Comparison of ENCODE assay signal across 8 mouse cellular contexts in genomic region chrX:155262915-155263252, GRCm38 (mm10). TPM values are rescaled to one million over a fixed set of nuclear protein-coding genes. Genes with fewer than 3 reads are reported as not detected.
DNase-seq lines count a peak whose midpoint lies in the region; ATAC-seq and TF ChIP-seq lines count a peak whose summit lies in the region.

No protein-coding gene starts in this region.

- H3K9ac ChIP-seq in intestine, embryonic 15.5 days, result peak overlapping the region; percentile 50
- H3K9ac ChIP-seq in neural tube, embryonic 15.5 days (replicated peaks), result peak overlapping the region; percentile 62

- no peaks in the 10 kb centered on the region for H3K36me3 ChIP-seq in intestine, embryonic 15.5 days
- no peaks in the 10 kb centered on the region for H3K36me3 ChIP-seq in neural tube, embryonic 15.5 days

- no peaks in the 10 kb centered on the region for H3K9me3 ChIP-seq in intestine, embryonic 15.5 days
- H3K9me3 ChIP-seq in neural tube, embryonic 15.5 days (replicated peaks), result no peaks in the 10 kb centered on the region

- peak; percentile 19 for ATAC-seq in common myeloid progenitor, adult 5-6 weeks (replicated peaks; ENCODE audit: low read depth, poor library complexity, severe bottlenecking)
- no peak for ATAC-seq in intestine, embryonic 15.5 days
- no peak for ATAC-seq in neural tube, embryonic 15.5 days (ENCODE audit: low FRiP score)

- H3K4me1 ChIP-seq in lung, adult 2 months (ENCODE audit: control insufficient read depth, insufficient read depth, low read length), result no peaks in the 10 kb centered on the region; the same call in 1 of the 2 replicates
- H3K4me1 ChIP-seq in intestine, embryonic 15.5 days (replicated peaks), result no peaks in the 10 kb centered on the region
- H3K4me1 ChIP-seq in neural tube, embryonic 15.5 days, result no peaks in the 10 kb centered on the region

- no peak for TF ChIP-seq CTCF in lung, adult 2 months (IDR thresholded peaks at IDR 0.05; ENCODE audit: insufficient read depth, low read length)

- H3K4me2 ChIP-seq in intestine, embryonic 15.5 days (replicated peaks), result peak overlapping the region; percentile 58
- peak overlapping the region; percentile 54 for H3K4me2 ChIP-seq in neural tube, embryonic 15.5 days

- no peaks in the 10 kb centered on the region for H3K27me3 ChIP-seq in intestine, embryonic 15.5 days (replicated peaks)
- H3K27me3 ChIP-seq in neural tube, embryonic 15.5 days (replicated peaks), result no peaks in the 10 kb centered on the region

- peak overlapping the region; percentile 96 for H3K4me3 ChIP-seq in lung, adult 2 months (replicated peaks; ENCODE audit: extremely low read depth, low read depth, low read length)
- H3K4me3 ChIP-seq in intestine, embryonic 15.5 days (replicated peaks), result peak overlapping the region; percentile 54
- peak overlapping the region; percentile 55 for H3K4me3 ChIP-seq in neural tube, embryonic 15.5 days (replicated peaks)

- no peak for TF ChIP-seq POLR2A in lung, adult 2 months (IDR thresholded peaks at IDR 0.05; ENCODE audit: borderline replicate concordance, extremely low read depth, low read depth, low read length)

- DNase-seq in lung, adult 2 months, result no peak
- DNase-seq in lung, postnatal 36 days, result no peak
- no peak for DNase-seq in layer of hippocampus, adult 8-10 months (ENCODE audit: low spot score in 2 of 2)
- DNase-seq in gastrocnemius, adult 8-10 months (ENCODE audit: low spot score in 2 of 2), result no peak
- DNase-seq in cerebellum, adult 18-20 months, result no peak

- 45% methylated on average over 1 of the region's 1 CpGs for WGBS in lung, adult 2 months
- WGBS in intestine, embryonic 15.5 days, result 43% methylated on average over 1 of the region's 1 CpGs
- WGBS in neural tube, embryonic 15.5 days, result 48% methylated on average over 1 of the region's 1 CpGs

- H3K27ac ChIP-seq in intestine, embryonic 15.5 days, result no peak overlapping the region
- H3K27ac ChIP-seq in neural tube, embryonic 15.5 days (replicated peaks), result no peak overlapping the region

RNA-seq across cellular contexts. Expression of gene Acot9, which starts 0.6 kb away (rescaled TPM):
- 12.7 and 18.8 TPM in 2 replicates for polyA plus RNA-seq in lung, adult 2 months (2012; rRNA removed)
- total RNA-seq in common myeloid progenitor, adult 5-6 weeks (2017), result 29.0 and 47.8 TPM in 2 replicates
- 26.6 and 33.5 TPM in 2 replicates for polyA plus RNA-seq in intestine, embryonic 15.5 days (2015; fragmentation: Nextera tagmentation; extraction: Ambion mirVana)
- polyA plus RNA-seq in neural tube, embryonic 15.5 days (2015; fragmentation: Nextera tagmentation; extraction: Ambion mirVana), result 42.7 and 46.8 TPM in 2 replicates
- total RNA-seq in layer of hippocampus, adult 8-10 months (2022), result 10 to 100 TPM; 16.2 to 20.8 (median 17.8) TPM
- 10 to 100 TPM; 13.9 to 16.5 (median 15.4) TPM for total RNA-seq in gastrocnemius, adult 8-10 months (2022)

RNA-seq across cellular contexts. Expression of gene Sat1, which starts 46.6 kb away (rescaled TPM):
- polyA plus RNA-seq in lung, adult 2 months (2012; rRNA removed), result 40.0 and 65.8 TPM in 2 replicates
- total RNA-seq in common myeloid progenitor, adult 5-6 weeks (2017), result 91.7 and 99.2 TPM in 2 replicates
- 281 and 284 TPM in 2 replicates for polyA plus RNA-seq in intestine, embryonic 15.5 days (2015; fragmentation: Nextera tagmentation; extraction: Ambion mirVana)
- polyA plus RNA-seq in neural tube, embryonic 15.5 days (2015; fragmentation: Nextera tagmentation; extraction: Ambion mirVana), result 80.7 and 91.5 TPM in 2 replicates
- total RNA-seq in layer of hippocampus, adult 8-10 months (2022), result 10 to 100 TPM; 62.4 to 91.7 (median 78.6) TPM
- total RNA-seq in gastrocnemius, adult 8-10 months (2022), result 10 to 100 TPM; 11.0 to 19.8 (median 16.4) TPM
